Mouse (Mus musculus) heart, postnatal 0 days (tissue): ENCODE measurements around the gene Ndrg2.

Experiments used
- CTCF ChIP-seq: IDR thresholded peaks from 2 replicates; pipeline ENCODE4 v1.5.1; 2016; ENCODE audit warnings: antibody characterized with exemption, control low read depth, low read depth
- EP300 ChIP-seq: IDR thresholded peaks from 2 replicates; pipeline ENCODE4 v1.6.1; 2016; ENCODE audit warnings: antibody characterized with exemption, low read depth

GRCm38 (mm10) chr14:51942236-51942635, 28.3 kb upstream of the Ndrg2 start:
- TF ChIP-seq CTCF (no peak), EP300 (no peak)
